Mouse (Mus musculus) brain, embryonic 14.5 days (tissue): ENCODE measurements at regions not wholly inside any gene's neighbourhood (a gene's known extent, or its start where the extent isn't known, plus 50 kb on each side); places are given as distances from the start of the nearest gene placed in this dataset.

ENCODE experiments used
- CTCF ChIP-seq: fragments of 200-500 bp; IDR thresholded peaks from 2 replicates; pipeline ENCODE4 v1.5.1; 2012; ENCODE audit warnings: inconsistent platforms, mild to moderate bottlenecking, moderate library complexity, borderline replicate concordance; ENCODE audit not compliant: insufficient read depth, insufficient read length; ENCODE audit errors: extremely low read depth
- POLR2A ChIP-seq: fragments of 200-500 bp; IDR thresholded peaks from 2 replicates; pipeline ENCODE4 v1.6.1; 2012; ENCODE audit warnings: mild to moderate bottlenecking, inconsistent platforms, borderline replicate concordance; ENCODE audit not compliant: poor library complexity, insufficient read depth, insufficient read length, severe bottlenecking; ENCODE audit errors: extremely low read depth

- TF ChIP-seq CTCF (no peak), POLR2A (no peak)
Measured at GRCm38 (mm10) chr3:21987455-21988009, 88.9 kb upstream of the Tbl1xr1 start.
